Mouse (Mus musculus) lung, postnatal 4 days (tissue): ENCODE measurements around the gene Orc3.
A peak's percentile ranks its signal among the peaks of the same experiment; 100 is the strongest.

Source experiments
- DNase-seq, 2 experiments: peaks; one replicate each; pipeline ENCODE4 v3.0.0; 2021

Gene Orc3

DNA sequence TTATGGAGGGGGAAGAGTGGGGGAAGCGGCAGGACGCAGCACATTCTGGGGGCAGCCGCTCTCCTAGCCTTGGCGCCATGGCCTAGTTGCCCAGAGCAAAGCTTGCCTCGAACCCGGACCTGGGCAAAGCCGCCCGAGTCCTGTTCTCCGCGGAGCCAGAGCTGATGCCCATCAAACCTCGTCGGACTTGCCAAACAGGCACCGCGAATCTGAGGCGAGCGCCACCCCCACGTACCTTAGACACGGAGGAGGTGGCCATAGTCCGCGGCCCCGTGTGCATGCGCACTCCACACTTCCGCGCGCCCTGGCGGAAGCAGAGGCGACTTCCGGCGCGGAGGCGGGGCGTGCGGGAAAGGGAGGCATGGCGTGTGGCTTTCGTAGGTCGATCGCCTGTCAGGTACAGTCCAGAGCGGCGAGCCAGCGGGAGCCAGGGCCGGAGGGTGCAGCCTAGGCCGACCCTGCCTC is at the start of gene Orc3, which contains the start of gene Rars2:
Gene Orc3 (minus strand): TSS at position 315 of the 465 bp plus-strand sequence.
Gene Rars2 (plus strand): TSS at position 328 of the 465 bp plus-strand sequence.
- DNase-seq = peak; percentile 93 to 94

DNA sequence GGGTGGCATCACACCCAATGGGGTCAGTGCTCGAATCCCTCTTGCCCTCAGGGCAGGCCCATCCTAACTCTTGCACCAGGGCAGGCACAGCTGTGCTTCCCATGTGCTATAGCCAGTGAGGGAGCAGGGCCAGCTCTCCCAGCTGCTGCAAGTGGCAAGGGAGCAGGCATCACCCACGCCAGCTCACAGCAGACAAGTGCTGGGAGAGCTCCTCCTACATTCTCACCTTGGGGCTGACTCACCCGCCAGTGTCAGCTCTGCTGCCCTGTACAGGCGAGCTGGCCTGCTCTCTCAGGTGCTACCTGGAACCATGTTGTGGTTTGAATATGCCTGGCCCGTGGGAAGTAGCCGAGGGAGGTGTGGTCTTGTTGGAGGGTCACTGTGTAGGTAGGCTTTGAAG is 47.2 kb upstream of the Orc3 start:
- DNase-seq = no peak

DNA sequence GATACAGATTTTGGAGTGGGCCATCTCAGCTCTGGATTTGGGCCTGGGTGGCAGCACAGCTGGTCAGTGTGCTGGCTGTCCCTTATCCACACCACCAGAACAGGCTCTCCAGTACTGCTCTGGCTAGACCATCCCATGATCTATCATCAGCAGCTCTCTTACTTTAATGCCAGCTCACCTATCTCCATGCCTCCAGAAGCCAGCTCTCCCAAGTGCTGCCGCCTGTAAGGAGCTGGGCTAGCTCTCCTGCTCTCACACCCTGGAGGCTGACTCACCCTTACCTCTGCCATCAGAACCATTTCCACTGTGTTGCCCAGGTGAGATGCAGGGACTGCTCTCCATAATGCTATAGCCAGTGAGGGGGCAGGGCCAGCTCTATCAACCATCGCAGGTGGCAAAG is 46.8 kb upstream of the Orc3 start:
- DNase-seq = no peak

DNA sequence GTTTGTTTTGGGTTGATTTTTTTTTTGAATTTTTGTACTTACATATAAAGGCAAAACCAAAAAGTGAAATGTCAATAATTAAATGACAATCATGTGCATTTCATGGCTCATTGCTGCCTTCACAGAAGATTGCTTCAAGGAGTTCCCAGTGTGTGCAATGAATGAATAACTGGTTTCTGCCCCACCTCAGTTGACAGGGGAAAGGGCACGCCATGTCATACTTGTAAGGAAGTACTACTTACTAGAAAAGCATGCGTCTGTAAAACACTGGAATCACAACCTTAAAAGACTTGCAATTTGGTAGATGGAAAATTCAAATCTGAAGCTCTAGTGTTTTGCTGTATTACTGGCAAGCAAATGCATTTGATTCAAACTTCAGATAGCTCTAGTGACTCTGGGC is 44.3 kb upstream of the Orc3 start:
- DNase-seq = no peak

DNA sequence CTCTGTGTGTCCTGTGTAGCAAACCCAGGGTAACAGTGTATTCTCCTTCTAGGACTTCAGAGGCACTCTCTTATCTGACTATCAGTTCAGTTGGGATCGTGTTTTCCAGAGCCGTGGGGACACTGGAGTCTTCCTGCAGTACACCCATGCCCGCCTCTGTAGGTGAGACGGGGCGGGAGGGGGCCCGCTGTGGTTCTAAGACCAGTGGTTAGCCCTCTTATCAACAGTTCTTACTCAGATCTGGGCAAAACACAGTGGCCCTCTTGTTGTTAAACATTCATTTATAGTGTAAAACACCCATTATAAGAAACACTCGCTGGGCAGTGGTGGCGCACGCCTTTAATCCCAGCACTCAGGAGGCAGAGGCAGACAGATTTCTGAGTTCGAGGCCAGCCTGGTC is 41.4 kb upstream of the Orc3 start:
- DNase-seq = no peak

DNA sequence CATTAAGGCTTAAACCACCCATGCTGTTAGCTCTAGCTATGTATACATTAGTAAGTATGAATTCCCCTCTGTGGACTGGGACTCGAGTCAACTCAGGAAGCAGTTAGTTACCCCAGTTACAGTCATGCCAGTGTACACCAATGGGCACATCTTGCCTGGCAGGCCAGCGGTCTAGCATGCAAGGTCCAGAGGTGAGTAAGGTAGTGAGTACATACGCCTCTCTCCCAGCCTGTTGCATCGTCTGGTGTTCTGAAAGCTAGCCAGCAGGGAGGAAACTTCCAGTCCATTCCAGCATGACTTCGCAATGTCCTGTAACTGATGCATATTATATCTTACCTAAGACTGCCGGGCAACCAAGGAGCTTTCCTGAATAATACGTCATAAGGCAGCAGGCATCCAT is 38.4 kb upstream of the Orc3 start:
- DNase-seq = no peak

DNA sequence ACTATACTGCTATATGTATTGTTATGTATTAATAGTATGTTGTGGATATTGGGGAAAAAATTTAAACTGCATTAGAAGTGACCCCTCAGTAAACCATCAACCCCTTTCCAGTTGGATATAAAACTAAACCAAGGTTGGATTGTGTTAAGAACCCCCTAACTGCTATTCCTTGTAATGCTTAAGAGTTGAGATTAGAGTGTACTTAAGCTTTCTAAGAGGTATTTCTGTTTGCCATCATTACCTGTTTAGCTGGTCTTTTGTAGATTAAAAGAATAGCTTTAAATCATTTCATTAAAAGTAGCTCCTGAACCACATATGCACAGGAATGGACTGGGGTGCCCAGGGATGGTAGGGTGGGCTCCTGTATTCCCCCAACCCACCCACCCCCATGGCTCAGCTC is 30.0 kb upstream of the Orc3 start:
- DNase-seq = no peak

DNA sequence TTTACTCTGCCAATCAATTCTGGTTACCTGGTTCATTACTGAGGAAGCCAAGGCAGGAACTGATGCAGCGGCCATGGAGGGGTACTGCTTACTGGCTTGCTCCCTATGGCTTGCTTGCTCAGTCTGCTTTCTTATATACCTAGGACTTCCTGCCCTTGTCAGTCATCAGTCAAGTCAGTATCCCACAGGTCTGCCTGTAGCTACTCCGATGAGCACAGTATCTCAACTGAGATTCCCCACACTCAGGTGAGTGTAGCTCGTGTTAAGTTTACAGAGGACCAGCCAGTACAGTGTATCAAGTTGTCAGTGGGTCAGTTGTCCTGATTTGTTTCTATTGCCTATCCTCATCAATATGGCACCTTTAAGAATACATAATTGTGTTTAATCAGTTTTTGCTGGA is 26.0 kb upstream of the Orc3 start:
- no peak for DNase-seq

DNA sequence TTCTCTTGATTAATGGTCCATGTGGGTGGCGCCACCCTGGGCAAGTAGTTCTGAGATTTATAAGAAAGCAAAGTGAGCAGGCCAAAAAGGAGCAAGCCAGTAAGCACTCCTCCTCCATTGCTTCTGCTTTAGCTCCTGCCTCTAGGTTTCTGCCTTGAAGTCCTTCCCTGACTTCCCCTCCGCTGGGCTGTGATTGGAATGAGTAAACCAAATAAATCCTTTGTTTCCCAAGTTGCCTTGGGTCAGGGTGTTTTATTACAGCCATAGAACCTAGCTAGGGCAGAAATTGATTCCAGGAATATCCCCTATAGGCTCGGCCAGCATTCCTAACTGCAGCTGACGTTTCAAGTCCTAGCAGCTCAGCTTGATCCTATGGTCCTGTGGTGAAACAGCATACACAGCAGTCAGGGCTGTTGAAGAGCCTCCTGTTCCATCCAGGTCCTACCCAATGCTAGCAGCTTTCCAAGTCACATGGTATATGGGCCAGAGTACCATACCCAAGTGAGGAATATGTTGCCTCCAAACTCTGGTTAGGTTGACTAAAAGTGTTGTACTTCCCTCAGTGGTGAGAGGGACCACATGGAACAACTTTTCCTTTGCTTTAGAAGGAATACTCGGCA is 25.1 kb upstream of the Orc3 start:
- no peak for DNase-seq

DNA sequence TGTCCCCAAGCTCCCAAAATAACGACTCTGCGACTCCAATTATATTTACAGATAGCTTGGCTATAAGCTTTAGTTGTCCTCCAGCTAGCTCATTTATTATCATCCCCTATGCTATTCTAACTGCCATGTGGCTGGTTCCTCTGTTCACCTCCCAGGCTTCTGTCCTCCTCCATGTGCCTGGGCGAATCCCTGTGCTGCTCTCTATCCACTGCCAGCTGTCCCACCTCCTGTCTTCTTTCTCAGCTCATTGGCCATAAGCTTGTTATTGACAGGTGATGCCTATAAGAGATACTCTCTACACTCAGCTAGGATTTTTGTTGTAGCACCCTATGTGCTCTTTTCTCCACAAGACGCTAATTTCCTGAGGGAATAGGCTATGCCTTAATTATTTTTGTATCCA is 23.1 kb upstream of the Orc3 start:
- no peak for DNase-seq

DNA sequence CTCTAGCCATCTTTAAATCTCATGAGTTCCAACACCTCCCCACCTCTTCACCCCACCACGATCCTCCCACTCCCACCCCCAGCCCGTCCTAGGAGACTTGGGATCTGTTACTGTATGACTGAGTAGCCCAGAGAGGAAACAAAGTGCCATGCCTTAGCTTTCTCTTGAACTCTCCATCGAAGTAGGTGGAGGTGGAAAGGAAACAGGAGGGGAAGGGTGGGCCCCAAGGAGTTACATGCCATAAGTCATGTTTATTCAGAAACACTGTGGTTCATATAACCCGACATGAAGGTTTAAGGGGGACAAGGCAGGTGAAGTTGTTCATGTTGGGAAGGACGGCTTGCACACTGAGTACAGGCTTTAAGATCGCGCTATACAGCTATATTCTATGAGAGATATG is 22.6 kb upstream of the Orc3 start:
- DNase-seq = no peak

DNA sequence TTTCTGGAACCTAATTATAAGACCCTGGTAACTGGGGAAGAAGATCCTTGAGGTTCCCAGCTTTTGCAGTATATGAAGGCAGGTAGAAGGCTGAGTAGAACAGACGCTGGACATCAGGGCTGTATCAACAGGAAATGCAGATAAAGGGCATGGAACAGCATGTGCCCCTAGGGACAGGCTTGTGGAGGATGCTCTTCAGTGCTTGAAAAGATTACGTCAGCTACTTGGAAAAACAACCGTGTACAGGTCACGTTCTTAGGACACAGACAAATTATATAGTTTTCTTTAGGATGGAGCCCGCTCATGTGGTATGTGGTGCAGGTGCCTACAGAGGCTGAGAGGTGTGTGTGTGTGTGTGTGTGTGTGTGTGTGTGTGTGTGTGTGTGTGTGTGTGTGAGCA is 21.3 kb upstream of the Orc3 start:
- DNase-seq = no peak

DNA sequence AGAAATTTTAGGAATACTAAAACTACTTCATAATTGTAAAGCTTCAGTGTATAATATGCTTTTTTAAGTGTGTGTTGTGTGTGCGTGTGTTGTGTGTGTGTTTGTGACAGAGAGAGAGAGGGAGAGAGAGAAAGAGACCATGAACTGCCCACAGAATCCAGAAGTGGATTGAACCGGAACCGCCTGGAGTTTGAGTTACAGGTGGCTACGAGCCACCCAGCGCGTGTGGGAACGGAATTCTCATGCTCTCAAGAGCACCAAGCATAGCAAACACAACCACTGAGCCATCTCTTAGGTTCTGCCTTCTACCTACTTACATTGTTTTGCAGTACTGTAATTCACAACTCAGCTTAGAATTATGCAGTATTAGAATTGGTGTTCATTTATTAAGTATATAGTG is 19.4 kb upstream of the Orc3 start:
- DNase-seq = no peak

DNA sequence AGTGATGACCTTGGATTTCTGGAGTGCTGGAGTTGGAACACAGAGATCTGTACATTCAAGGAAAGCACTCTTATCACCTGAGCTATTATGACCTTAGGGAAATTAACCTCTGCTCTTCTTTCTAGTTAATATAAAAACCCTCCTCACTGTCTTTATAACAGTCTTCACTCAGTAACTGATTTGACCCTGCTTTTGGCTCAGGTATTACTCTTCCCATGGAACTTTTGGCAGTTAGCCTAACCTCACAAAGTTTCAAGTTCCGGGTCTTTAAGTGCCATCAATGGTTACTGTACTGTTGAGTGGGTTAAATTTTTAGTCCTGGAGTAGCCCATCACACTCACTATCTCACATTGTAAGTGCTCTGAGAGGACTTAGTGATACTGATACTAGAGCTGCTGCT is 15.2 kb upstream of the Orc3 start:
- no peak for DNase-seq

DNA sequence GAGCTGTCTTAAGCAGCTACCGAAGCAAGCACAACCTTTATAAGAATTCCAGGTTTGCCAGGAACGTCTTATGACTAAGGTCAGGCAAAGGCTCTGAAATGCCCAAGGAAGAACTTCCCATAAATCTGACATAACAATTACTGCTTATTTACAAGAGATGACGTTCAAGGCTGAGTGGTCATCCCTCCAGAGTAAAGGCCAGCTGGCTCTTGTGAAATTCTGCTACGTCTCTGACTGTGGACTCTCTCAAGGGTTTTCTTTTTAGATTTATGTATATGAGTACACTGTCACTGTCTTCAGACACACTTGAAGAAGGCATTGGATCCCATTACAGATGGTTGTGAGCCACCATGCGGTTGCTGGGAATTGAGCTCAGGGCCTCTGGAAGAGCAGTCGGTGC is 11.7 kb upstream of the Orc3 start:
- no peak for DNase-seq

DNA sequence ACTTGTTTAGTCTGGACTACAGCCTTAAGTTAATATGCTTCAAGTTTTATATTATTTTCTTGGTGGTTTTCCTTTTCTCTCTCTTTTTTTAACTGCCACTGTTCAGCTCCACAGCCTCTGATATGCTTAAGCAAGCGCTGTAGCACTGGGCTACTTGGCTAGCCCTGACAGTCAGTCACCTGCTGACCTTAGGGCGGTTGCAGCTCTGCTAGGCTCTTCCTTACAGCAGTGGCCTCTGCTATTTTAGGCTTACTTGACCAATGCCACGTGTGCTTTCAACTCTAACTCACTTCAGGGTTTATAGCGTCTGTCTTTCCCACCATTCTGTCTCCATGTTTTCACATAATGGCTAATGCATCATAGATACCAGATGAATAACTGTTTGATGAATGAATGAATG is 10.8 kb upstream of the Orc3 start:
- no peak for DNase-seq

DNA sequence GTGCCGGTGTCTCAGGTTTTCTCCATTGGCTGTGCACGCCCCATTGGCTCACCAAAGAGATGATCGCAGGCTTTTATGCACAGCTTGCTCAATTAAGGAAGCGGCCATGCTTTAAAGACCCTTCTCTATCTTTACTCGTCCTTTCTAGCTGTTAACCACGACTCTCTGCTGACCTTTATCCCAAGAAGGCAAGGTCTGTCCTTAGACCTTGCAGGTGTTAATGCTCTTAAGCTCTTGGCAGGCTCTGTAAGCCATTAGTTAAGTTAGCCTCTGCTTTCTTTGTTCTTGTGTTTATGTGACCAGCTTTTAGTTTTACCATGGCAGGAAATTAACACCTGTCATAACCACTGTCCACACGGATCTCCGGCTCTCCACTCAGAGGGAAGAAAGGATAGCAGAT is 1.4 kb upstream of the Orc3 start:
- no peak for DNase-seq

DNA sequence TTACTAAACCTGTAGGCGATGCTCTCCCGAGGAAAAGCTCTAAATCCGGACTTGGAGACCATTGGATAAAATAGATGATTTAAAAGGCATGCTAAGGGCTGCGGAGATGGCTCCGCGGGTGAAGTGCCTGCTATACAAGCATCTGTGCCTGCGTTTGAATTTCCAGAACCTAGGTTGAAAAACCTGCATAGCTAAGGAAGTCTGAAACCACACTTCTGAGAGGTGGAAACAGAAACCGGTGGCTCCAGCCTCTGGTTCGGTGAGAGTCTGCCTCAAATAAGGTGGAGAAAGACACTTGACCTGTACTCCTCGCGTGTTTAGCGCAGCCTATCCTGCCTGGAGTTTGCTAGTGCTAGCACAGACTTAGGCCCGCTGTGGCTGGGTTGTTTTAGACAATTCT is 559 bp upstream of the Orc3 start:
- DNase-seq = peak in 1 of 2 experiments; percentile 8

DNA sequence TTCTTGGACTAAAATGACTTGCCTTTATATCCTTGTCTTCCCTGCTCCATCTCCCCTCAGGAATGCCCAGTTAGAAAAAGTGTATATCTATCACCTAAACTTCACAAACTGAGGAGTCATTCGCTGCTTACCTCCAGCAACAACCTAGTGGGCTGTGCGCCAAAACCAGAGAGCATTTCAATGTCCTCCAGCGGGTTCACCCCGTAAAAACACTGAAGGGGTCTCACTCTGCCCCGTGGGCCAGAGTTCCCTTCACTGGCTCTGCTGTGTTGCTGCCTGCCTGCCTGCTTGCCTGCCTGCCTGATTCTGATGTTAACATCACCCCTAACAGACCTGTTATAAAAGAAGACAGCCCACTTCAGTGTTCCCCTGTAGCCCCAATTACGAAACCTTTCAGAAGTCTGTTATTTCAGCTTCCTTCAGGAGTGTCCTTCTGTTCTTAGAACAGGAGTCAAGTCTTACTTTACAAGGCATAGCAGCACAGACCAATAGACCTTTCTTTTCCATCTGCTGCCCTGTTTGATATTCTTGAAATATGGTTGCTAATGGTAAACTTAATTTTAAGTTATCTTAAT is 1.1 kb downstream of the Orc3 start:
- peak in 1 of 2 experiments; percentile 6 for DNase-seq

DNA sequence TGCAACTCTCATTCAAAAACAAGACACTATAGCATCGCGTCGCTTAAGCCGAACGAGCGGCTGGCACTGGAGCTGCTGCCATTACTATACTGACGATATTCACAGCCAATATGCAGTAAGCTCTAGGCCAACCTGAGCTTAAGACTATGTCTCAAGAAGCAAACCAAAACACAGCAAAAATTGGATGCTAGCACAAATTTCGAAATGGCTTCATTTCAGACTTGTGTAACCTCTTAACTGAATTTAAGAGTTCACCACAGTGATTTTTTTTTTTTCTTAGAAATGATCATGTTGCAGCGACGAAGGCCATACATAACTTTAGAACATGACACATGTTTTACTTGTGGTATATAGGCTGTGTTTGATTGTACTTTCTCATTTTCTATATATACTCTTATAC is 8.1 kb downstream of the Orc3 start:
- DNase-seq = no peak

DNA sequence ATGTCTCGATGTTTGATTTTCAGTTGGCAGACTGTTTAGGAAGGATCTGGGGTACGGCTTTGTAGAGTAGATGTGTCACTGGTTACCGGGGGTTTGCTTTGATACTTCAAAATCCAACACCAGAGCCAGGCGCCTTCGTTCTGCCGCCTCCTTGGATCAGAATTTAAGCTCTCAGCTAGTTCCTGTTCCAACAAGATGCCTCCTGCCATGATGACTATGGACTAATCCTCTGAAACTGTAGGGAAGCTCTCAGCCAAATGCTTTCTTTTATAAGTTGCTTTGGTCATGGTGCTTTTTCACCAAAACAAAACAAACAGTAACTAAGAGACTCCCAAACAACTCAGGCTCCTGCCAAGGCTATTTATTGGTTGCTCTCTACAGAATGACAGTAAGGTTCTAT is 11.6 kb downstream of the Orc3 start:
- no peak for DNase-seq

DNA sequence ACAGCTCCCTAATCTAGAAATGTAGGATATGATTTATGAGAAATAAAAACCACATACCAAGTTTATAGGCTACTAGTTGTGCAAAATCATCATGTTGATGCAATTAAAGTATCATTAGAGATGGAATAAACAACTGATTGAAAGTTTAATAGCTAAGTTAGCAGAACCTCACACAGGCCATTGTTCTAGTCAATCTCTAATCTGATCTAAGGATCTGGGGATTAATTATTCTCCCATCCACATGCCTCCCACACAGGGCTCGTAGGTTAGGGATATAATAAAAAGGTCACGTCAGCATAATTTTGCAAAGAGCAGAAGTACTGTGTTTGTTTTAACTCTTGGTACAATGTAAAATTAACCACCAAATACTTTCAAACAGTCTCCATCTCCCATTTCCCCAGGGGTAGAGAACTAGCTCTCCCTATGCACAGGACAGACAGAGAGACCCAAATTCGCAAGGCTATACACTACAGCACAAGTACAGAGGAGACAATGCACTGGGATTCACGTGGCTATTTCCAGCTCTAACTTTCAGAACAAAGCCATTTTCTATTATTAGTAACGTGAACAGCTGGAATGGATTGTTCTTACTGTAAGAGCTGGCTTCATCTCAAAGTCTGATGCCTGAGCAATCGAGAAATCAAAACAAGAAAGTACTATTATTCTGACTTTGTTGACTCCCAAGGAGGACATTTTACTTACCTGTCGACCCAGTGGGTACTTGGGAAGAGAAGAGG is 29.7 kb downstream of the Orc3 start:
- DNase-seq = no peak

DNA sequence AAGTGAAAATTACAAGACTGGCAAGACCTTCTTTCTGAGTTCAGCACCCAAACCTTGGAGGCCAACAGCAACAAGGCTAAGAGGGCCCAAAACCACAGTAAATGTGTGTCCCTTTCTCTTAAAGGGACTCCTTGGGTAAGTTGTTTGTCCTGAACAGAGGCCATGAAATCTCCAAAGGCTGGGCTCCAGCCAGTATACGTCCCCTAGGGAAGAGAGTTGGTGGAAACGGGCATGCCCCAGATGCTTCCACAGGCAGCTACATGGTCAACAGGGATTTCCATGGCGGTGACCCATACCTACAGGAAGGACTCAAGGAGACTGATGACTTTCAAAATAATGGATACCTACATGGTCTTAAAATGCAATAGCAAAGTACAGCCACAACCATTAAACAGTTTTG is 31.3 kb downstream of the Orc3 start:
- DNase-seq = no peak

DNA sequence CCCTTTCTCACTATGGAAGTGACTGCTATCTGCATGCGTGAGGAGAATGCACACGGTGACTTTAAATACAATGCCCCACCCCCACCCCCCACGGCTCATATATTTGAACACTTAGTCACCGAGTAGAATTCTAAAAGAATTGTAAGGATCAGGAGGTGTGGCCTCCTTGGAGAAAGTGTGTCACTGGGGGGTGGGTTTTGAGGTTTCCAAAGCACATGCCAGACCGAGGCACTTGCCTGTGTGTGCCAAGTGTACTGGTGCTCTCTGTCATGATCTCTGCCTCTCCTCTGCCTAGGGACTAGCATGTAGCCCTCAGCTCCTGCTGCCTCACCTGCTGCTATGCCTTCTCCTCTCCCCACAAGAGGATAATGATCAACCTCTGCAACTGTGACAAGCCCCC is 32.3 kb downstream of the Orc3 start:
- no peak for DNase-seq

DNA sequence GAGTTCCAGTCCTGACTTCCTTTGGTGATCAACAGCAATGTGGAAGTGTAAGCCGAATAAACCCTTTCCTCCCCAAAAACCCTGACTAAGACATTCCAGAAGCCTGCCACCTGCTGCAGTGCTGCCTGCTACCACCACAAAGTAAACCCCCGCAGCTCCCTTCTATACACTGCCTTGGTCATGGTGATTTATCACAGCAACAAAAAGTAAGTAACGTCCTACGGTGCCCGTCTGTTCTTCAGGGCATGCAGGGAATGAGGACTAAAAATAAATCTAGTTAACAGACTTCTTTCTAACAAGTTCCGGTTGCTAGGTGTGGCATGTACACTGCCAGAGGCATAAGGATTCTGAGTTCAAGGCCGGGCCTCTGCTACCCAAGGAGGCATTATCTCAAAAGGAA is 32.8 kb downstream of the Orc3 start:
- no peak for DNase-seq
